Mouse (Mus musculus) liver, adult 2 months (tissue): ENCODE data around the gene Kcnq2.

Source experiments
- CTCF ChIP-seq: fragments of 200-500 bp; IDR thresholded peaks from 2 replicates; pipeline ENCODE4 v1.5.1; 2011; ENCODE audit warnings: low read depth, low read length, control low read depth
- POLR2A ChIP-seq: fragments of 200-500 bp; IDR thresholded peaks from 2 replicates; pipeline ENCODE4 v1.6.1; 2011; ENCODE audit warnings: low read length, control low read depth; ENCODE audit not compliant: insufficient read depth; ENCODE audit errors: extremely low read depth

DNA sequence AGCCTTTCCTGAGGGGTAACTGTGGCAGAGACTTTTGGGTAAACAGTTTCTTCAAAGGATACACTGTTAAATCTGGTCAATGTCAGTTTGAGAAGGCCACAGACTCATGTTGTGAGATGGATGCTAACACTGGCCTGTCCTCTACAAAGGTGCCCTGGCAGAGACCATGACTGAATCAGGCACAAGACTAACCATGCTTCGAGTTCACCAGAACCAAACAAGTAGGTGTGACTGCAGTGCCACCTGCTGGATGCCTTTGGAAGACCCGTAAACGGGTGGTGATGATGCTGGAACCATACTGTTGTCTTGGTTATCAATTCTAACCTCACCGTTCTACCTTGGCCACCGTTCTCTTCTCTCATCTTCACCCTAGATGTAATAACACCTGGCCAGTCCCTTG, 75.0 kb downstream of the Kcnq2 start:
- TF ChIP-seq POLR2A: no peak
- peak; percentile 82 for TF ChIP-seq CTCF
